Mouse (Mus musculus) layer of hippocampus, adult 11-12 months (tissue): Measurements from ENCODE around the gene Sdhb.

Experiments used
- DNase-seq: peaks from one replicate; pipeline ENCODE4 v3.0.0; 2022; ENCODE audit warnings: low spot score

Gene Sdhb

GRCm38 (mm10) chr4:140960781-140961466 is at the start of gene Sdhb:
Gene Sdhb, plus strand, starts transcription at chr4:140961203.
- DNase-seq, result peak; percentile 98

- no peak for DNase-seq
Observed at GRCm38 (mm10) chr4:140911416-140911815, 49.6 kb upstream of the Sdhb start.

- no peak for DNase-seq
Observed at GRCm38 (mm10) chr4:140912271-140912833, 48.7 kb upstream of the Sdhb start.

GRCm38 (mm10) chr4:140913565-140913964 is 47.4 kb upstream of the Sdhb start:
- DNase-seq, result no peak

GRCm38 (mm10) chr4:140914731-140915131 is 46.3 kb upstream of the Sdhb start:
- DNase-seq, result peak; percentile 53

GRCm38 (mm10) chr4:140915235-140915634 is 45.8 kb upstream of the Sdhb start:
- no peak for DNase-seq

GRCm38 (mm10) chr4:140916296-140916695 is 44.7 kb upstream of the Sdhb start:
- DNase-seq, result no peak

GRCm38 (mm10) chr4:140917451-140917850 is 43.6 kb upstream of the Sdhb start:
- DNase-seq, result no peak

GRCm38 (mm10) chr4:140919974-140920836 is 40.8 kb upstream of the Sdhb start:
- DNase-seq, result no peak

GRCm38 (mm10) chr4:140922508-140922907 is 38.5 kb upstream of the Sdhb start:
- DNase-seq, result no peak

GRCm38 (mm10) chr4:140925648-140926047 is 35.4 kb upstream of the Sdhb start:
- DNase-seq, result no peak

GRCm38 (mm10) chr4:140928349-140928748 is 32.7 kb upstream of the Sdhb start:
- DNase-seq, result no peak

GRCm38 (mm10) chr4:140929745-140930144 is 31.3 kb upstream of the Sdhb start:
- DNase-seq, result peak; percentile 78

GRCm38 (mm10) chr4:140930900-140931470 is 30.0 kb upstream of the Sdhb start:
- no peak for DNase-seq

- DNase-seq, result no peak
Observed at GRCm38 (mm10) chr4:140935643-140936042, 25.4 kb upstream of the Sdhb start.

- no peak for DNase-seq
Observed at GRCm38 (mm10) chr4:140944356-140944755, 16.6 kb upstream of the Sdhb start.

- DNase-seq, result peak; percentile 52
Observed at GRCm38 (mm10) chr4:140944961-140945442, 16.0 kb upstream of the Sdhb start.

- DNase-seq, result no peak
Observed at GRCm38 (mm10) chr4:140945571-140945970, 15.4 kb upstream of the Sdhb start.

- no peak for DNase-seq
Observed at GRCm38 (mm10) chr4:140946048-140946447, 15.0 kb upstream of the Sdhb start.

- DNase-seq, result no peak
Observed at GRCm38 (mm10) chr4:140946580-140947205, 14.3 kb upstream of the Sdhb start.

- no peak for DNase-seq
Observed at GRCm38 (mm10) chr4:140947487-140948440, 13.2 kb upstream of the Sdhb start.
